Mouse (Mus musculus) c-Kit-negative CD71-positive TER-119-positive erythroid progenitor cells, embryonic 14.5 days (primary cell): Measurements from ENCODE around the gene Siglece.
A peak's percentile ranks its signal among the peaks of the same experiment; 100 is the strongest.
"Not testable (repeated sequence)": the region's sequence is repeated elsewhere in the genome, so short reads cannot be mapped to it uniquely, and the experiment has no call there.

Source experiments
- DNase-seq: peaks from one replicate; pipeline ENCODE4 v3.0.0-alpha.2; 2013; ENCODE audit warnings: low read depth, low spot score

The Siglece gene

DNA sequence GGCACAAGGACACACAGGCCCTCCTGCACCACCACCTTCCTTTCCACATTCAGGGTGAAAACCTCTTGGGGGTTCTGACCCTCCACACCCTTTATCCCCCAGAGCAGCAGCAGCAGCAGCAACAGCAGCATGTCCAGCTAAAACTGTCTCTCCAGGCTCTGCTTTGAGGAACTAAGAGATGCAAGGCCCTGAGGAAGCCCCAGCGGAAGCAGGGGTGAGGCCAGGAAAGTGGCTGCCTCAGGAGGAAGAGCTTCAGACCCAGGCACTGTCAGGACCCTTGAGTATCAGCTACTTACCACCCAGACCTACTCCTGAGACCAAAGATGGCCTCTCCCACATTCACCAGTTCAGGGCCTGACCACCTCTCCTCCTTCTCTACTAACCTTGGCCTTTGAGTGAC lies at the start of gene Siglece:
Gene Siglece, minus strand, starts transcription at position 160 of the 400 bp plus-strand sequence.
- no peak for DNase-seq

DNA sequence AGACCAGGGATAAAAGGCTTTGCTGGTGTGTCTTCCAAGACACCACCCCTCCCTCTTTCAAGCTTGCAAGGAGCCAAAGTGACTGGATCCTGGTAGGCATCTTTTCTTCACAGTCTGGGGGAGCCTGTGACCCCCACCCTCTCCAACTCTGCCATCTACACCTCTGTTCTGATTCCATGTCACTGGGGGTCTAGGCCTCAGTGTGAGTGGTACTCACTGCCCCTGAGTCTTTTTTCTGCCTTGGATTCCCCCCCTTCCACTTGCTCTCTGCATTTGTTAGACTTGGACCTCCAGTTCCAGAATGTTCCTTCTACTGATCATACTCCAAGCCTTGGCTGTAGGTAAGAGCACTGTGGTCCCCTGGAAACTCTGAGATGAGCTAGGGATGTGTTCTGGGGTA lies 30.2 kb upstream of the Siglece start, which contains the start of gene Klk14:
Gene Klk14, plus strand, starts transcription at position 301 of the 400 bp plus-strand sequence.
- DNase-seq: no peak

DNA sequence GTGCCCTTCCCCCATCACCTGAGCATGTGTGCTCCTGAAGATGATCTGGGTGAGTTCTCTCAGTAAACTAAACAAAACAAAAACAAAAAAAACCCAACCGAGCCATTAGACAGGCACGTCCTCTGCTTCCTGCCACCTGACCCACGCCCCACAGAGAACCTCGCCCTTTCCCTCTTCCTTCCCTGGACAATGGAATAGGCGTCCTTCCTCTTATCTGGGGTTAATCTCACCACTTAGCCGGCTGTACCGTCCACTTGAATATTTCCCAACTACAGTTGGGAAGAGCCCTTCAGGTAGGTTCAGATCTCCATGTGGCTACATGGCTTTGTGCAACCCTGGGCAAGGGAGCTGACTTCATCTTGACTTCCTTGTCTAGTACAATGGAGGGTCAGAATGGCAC lies 25.1 kb upstream of the Siglece start:
- no peak for DNase-seq

DNA sequence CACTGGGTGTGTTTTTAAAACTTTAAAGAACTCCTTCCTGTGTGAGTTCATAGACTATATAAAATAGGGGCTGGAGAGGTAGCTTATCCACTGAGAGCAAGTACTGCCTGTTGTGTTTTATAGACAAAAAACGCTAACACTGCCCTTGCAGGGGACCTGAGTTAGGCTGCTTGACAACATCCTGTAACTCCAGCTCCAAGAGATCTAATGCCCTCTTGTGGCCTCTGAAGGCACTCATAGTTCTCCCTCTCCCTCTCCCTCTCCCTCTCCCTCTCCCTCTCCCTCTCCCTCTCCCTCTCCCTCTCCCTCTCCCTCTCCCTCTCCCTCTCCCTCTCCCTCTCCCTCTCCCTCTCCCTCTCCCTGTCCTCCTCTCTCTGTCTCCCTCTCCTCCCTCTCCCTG lies 22.6 kb upstream of the Siglece start:
- DNase-seq: not testable (repeated sequence)

DNA sequence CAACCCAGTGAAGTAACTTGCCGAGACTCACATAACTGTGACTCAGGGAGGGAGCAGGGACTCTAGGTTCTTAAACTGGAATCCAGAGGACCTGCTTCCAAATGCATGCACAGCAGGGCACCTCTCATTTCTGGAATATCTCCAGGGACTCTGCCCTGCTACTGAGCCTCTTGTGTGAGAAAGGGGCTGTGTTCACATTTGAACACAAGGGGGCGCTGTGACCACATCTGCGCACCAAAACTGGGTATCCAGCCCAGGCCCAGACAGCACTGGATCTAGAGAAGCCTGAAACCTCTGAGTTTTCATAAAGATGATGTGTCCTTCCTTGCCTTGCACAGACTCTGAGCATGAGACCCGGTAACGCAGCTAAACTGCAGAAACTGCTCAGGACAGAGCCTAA lies 21.0 kb upstream of the Siglece start:
- DNase-seq: peak; percentile 15

DNA sequence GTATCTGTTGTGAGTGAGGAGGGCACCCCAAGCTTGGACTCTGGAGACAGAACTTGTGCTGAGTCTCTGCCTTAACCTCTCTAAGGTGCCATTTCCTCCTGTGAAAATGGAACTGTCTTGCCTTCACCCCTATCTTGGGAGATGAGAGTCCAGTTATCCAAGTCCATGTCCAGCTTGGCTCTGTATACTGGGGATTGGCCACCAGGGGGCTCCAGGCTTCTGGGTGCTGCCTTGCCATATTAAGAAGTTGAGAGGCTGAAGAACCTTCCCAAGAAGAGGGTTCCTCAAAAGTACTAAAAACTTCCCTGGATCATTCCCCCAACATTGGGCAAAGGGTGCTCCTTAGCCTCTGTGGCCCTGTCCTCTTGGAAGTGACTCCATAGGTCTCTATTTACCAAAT lies 18.6 kb upstream of the Siglece start:
- DNase-seq: no peak

DNA sequence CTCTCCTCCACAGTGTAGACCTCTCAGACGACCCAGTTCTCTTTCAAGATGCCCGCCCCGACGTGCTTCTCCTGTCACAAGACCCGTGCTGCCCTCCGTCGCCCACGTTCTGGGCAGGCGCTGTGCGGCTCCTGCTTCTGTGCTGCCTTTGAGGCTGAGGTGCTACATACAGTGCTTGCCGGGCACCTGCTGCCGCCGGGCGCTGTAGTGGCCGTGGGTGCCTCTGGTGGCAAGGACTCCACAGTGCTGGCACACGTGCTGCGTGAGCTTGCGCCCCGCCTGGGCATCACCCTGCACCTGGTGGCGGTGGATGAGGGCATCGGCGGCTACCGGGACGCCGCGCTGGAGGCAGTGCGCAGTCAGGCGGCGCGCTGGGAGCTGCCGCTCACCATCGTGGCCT lies 15.1 kb upstream of the Siglece start:
- no peak for DNase-seq

DNA sequence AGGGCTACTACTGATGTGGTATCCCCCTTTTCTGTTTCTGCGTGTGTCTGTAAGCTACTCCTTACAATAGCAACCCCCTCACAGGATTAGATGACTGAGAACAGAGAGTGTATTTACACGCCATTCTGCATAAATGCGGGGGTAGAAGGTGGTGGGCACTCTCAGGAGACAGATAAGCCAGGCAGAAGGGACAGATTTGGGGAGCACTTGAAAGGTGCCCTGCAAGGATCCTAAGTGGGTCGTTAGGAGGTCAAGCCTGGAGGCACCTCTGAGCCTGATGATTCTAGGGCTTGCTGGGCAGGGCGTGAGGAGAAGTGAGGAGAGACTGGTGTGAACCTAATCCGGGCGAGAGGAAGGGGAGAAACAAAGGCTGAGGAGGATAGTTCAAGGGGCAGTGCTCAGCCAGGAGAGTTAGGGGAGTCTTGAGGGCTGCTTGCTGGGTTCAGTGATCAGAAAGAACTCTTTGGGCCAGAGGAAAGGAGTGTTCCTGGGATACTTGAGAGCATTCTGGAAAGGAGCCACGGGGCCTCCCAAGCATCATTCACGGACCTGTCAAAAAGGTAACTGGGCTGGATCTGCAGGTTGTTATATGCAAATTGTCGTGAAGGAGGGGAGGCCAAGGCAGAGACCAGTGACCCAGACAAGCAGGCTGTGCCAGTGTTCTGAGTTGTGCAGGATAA lies 12.8 kb upstream of the Siglece start:
- no peak for DNase-seq

DNA sequence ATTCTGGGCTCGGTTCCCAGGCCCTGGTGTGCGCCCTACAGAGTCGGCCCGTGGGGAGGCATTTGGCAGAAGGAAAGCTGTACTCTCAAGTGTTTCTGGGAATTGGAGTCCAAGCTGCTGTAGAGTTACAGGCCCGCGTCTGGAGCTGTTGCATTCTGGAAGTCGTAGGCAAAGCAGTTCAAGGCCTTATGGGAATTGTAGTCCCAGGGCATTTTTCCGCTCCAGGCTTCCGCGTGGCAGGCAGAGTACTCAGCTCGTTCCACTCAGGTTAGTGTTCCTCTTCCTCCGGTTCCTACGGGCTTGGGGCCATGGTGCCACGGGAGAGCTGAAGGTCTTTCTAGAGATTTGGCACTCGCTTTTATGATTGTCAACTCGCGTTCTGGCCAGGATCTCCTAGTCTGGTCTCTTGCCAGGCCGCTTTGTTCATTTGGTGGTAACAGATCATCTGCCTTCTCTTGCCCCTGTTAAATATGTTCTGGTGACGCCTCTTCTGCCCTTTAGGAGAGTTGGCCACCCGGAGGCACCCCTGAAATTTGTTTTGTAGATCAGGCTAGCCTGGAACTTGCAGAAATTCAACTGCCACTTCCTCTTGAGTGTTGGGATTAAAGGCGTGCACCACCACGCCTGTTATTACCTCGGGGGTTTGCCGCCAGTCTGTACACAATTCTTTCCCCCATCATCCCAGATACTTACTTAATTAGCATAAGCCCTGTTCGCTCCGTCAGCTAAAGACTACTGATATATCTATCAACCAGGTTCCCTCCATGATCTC lies 12.0 kb upstream of the Siglece start, which contains the start of gene Ctu1:
Gene Ctu1, plus strand, starts transcription at position 208 of the 772 bp plus-strand sequence.
- DNase-seq: peak; percentile 41

DNA sequence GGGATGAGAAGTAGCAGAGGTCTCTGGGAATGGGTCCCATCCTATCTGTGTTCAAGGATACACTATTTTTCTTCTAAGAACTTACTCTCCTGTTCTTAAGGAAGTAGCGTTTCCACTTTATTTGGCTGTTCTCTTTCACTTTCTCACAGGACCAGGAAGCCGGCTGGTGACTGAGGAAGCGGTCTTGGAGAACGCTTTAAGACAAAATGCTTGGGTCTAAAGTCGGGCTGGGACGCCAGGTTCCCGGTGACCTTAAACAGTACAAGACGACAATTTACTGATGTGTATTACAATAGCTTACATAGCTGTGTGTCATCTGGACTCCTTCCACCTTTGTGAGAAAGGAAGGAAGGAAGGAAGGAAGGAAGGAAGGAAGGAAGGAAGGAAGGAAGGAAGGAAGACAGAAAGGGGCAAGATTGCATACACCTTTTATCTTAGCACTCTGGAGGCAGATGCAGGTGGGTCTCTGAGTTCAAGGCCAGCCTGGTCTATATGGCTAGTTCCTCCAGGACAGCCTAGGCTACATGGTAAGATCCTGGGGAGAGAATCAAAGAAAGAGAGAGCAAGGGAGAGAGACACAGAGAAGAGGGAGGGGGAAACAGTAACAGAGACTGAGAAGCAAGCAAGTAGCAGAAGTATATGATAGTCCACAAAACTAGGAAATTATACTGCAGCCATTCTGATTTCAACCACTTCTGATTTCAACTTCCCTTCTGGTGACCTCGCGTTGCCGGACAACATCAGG lies 11.3 kb upstream of the Siglece start:
- DNase-seq: no peak

DNA sequence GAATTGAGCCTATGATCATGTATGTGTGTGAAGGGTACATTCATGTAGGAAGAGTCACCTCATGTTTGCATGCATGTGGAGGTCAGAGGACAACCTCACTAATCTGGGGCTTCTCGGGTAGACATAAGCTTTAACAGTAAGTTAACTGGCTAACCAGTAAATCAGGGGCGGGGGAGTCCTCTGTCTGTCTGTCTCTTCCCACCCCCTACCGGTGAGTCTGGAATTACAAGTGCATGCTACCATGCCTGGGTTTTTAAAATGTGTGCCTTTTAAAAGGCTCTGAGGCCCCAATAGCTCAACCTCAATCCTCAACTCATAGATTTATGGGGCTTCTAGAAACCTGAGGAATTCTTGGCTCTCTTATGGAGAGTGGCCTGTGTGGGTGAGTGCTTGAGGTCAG lies 8.6 kb upstream of the Siglece start:
- no peak for DNase-seq

DNA sequence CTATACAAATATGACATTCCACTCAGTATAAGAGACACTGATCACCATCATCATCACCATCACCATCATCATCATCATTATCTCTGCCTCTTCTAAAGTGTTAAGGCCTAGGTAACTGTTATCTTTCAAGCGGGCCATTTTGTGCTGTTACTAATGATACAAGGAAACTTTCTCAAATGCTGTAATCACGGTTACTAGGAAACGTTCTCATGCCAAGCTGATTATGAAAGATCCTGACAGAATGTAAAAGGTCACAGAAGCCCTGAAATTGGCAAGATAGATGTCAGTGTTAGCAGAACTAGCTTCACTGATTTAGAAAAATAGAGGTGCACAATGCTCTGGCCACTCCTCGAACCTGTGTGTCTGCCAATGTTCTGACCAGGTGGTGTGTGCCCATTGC lies 7.3 kb upstream of the Siglece start:
- not testable (repeated sequence) for DNase-seq

DNA sequence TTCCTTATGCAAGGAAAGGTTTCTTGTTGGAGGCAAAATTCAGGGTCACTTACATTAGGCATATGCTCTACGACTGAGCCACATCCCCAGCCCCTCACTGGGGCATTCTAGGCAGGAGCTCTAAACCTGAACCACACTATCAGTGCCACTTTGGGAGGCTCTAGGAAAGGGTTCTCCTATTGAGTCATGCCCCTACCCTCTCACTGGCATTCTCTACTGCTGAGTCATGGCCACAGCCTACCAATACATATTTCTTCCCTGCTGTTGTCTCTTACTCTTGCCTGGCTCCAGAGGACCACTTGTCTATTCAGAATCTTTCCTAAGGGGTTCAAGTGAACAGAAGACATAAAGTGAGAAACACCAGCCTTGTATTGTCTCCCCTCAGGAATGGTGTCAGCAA lies 2.8 kb upstream of the Siglece start:
- no peak for DNase-seq

DNA sequence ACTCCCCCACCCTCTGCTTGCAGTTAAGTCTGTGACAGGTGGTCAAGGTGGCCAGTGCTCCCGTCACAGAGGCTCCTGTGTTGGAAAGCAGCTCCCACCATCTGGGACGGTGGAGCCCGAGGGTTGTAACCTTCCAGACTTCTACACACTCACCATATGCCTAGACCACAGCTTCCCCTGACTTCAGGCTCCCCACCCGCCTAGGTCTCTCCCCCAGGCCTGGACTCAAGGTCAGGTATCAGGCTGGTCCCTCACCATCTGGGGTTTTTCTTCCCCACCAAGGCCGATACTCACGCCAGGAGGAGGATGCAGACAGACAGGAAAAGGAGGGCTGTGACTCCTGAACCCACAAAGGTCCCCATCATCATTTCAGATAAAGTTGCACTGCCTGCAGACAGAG lies 3.7 kb downstream of the Siglece start:
- DNase-seq: no peak

DNA sequence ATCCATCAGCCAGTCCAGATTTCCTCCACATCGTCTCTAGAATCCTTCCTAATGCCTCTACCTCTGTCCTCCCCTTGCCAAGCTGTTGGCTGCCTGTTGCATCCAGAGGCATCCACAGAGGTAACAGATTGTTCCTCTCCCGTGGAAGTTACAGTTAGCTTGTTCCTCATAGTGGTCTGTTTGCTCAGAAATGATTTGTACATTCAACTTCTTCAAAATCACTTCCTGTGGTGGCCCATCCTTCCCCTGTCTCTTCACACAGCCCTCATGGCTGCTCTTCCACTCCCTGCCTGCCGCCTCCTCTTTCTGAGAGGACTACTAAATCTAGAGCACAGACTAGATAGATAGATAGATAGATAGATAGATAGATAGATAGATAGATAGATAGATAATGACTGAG lies 5.4 kb downstream of the Siglece start:
- DNase-seq: no peak

DNA sequence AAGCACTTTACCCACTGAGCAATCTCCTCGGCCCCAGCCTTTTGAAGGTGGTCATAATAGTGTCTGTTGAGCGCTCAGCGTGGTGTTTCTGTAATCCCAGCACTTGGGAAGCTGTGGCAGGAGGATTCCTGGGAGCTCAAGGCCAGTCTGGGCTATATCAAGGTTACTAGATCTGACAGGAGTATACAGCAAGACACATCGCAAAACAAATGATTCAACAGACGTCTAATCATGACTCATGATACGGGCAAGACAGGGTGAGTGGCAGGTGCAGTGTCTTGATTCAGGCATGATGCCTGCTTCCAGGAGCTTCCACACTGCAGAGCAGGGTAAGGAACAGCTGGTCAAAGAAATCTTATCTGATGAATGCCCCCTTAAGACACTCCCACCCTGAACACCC lies 7.3 kb downstream of the Siglece start:
- no peak for DNase-seq

DNA sequence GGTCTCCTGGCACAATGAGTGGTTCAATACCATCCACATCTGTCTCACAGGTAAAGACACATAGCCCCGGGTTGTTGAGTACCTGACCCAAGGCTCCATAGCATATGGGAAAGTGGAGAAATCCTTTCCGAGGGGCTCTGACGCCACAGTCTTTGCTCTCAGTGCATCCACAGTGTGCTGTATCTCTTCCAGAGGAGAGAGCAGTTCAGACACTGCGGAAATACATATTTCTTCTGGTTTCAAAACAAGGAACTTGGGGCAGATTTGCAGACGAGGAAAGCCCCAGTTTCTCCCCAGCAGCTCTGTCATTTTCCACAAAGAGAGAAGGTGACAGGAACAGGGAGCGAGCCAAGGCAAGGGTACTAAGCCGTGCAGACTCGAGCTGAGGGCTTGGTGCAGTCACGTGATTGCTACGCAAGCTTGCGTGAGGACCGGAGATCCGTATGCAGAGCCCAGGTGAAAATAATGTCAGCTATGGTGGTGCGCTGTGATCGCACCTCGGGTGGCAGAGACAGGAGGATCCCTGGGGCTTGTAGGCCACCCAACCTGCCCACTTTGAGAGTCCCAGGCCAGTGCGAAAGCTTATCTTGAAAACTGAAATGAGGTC lies 16.8 kb downstream of the Siglece start:
- DNase-seq: no peak

DNA sequence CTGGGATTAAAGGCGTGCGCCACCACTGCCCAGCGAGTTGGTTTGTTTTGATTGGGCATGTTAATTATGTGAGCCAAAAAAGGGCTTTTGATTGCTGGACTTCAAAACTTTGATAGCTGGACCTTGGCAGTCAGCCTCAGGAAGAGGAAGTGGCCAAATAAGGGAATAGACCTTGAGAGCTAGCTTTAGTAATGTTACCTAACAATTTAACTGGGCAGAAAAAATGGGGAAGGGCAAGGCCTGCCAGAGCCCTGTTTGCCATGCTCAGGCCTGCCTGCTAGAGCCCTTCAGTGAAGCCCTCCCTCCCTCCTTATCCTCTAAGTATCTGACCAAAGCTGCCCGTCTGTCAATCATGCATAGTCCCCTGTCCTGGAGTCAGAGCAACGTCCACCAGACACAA lies 17.4 kb downstream of the Siglece start:
- DNase-seq: no peak

DNA sequence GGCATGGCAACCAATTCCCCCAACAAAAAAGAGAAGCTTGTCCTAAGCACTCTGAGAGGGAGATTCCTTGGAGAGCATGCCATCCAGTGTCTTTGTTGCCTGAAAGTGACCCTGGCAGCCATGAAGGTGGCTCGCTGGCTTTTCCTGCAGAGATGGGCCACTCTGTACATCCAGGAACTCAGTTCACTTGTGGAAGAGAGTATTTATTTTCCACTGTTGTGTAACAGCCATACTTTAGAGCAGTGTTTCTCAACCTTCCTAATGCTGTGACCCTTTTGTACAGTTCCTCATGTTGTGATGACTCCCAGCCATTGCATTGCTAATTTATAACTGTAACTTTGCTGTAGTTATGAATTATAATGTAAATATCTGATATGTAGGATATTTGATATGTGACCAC lies 22.8 kb downstream of the Siglece start:
- no peak for DNase-seq

DNA sequence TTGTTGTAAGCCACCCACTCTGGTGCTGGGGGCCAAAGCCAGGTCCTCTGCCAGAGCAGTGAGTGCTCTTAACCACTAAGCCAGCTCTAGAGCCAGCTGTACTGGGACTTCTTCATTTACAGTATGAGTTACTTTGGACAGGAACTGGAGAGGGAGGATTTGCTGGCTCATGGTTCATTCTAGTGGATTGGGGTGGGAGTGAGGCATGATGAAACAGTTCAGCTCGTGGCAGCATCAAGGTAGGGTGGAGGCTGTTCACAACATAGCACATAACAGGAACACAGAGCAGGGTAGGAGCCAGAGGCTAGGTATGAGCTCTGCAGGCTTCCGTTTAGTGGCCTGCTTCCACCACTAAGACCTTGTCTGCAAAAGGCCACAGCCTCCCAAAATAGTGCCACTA lies 23.8 kb downstream of the Siglece start:
- DNase-seq: no peak

DNA sequence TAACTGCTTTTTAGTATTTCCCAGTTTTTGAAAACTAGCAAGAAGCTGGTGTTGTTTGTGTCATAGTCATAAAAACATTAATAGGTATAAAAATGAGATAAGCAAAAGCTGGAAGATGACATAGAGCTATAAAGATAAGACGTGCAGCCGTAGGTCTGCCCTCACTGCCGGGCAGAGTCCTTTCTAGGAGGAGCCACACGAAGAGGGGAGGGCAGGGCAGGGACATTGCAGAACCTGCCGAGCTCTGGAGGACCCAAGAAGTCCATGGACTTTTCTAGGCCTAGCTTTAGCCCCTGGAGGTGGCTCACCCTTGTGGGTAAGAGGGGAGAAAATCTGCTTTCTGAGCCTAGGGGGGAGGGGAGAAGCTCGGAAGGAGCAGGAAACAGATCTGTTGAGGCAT lies 25.5 kb downstream of the Siglece start, which contains the start of gene Ceacam18:
Gene Ceacam18, plus strand, starts transcription at position 208 of the 400 bp plus-strand sequence.
- no peak for DNase-seq

DNA sequence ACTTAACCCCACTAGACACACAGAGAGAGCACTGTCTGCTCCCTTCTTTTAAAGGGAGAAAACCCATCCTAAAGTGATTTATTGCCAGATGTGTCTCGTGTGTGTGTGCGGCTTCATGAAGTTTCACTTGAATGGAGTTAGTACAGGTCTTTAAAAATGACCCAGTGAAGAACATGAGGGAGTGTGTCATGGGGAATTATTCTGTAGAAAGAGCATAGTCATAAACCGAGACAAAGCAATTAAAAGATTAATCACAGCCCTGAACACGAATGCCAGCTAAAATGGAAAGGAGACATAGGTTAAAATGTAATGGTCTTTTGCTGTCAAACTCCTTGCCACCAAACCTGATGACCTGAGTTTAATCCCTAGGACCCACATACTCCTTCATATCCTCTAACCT lies 26.0 kb downstream of the Siglece start:
- DNase-seq: no peak
